Mouse (Mus musculus) midbrain, embryonic 14.5 days (tissue): ENCODE measurements around the gene 6430628N08Rik. TPM values are rescaled to one million over a fixed set of nuclear protein-coding genes. Genes with fewer than 3 reads are reported as not detected.

Source experiments
- ATAC-seq: fragments of 200-750 bp; cut with Nextera tagmentation; 2 replicates; pipeline ENCODE4 v1.8.0; 2017; ENCODE audit warnings: moderate number of reproducible peaks, moderate library complexity; ENCODE audit not compliant: low FRiP score, low TSS enrichment
- DNase-seq: peaks from one replicate; pipeline ENCODE4 v3.0.0-alpha.2; 2015
- H3K27ac ChIP-seq: fragments of 300-500 bp; sonication (generic); replicated peaks from 2 replicates; pipeline ENCODE4 v1.5.1; 2014; ENCODE audit warnings: mild to moderate bottlenecking, low read depth, low read length, moderate library complexity
- H3K27me3 ChIP-seq: fragments of 300-500 bp; sonication (generic); 2 replicates; pipeline ENCODE4 v1.6.1; 2014; ENCODE audit warnings: low read length, control low read depth, mixed read lengths; ENCODE audit not compliant: control insufficient read depth, insufficient read depth
- H3K36me3 ChIP-seq: fragments of 300-500 bp; sonication (generic); 2 replicates; pipeline ENCODE4 v1.6.1; 2014; ENCODE audit warnings: low read length, control low read depth; ENCODE audit not compliant: control insufficient read depth, insufficient read depth
- H3K4me1 ChIP-seq: fragments of 300-500 bp; sonication (generic); 2 replicates; pipeline ENCODE4 v1.6.1; 2014; ENCODE audit warnings: mild to moderate bottlenecking, antibody characterized with exemption, low read length, control low read depth; ENCODE audit not compliant: control insufficient read depth, insufficient read depth
- H3K4me2 ChIP-seq: fragments of 300-500 bp; sonication (generic); 2 replicates; pipeline ENCODE4 v1.6.1; 2014; ENCODE audit warnings: mild to moderate bottlenecking, low read length, moderate library complexity
- H3K4me3 ChIP-seq: fragments of 300-500 bp; sonication (generic); replicated peaks from 2 replicates; pipeline ENCODE4 v1.5.1; 2014; ENCODE audit warnings: low read depth, low read length
- H3K9ac ChIP-seq: fragments of 300-500 bp; sonication (generic); replicated peaks from 2 replicates; pipeline ENCODE4 v1.6.1; 2014; ENCODE audit warnings: mild to moderate bottlenecking, low read length, moderate library complexity
- H3K9me3 ChIP-seq: fragments of 300-500 bp; sonication (generic); 2 replicates; pipeline ENCODE4 v1.6.1; 2016; ENCODE audit warnings: low read length, control low read depth, mixed read lengths; ENCODE audit not compliant: control insufficient read depth
- WGBS: fragments of 180-500 bp; shearing (Covaris S2); extraction: QIAGEN DNeasy Blood & Tissue Kit; methylation state at CpG from one replicate; pipeline ENCODE4 v1.1.7; 2014; 5-methylcytosine and 5-hydroxymethylcytosine counted together
- polyA plus RNA-seq: library from polyadenylated mRNA; unstranded; fragments of >200 nt; fragmentation: Nextera tagmentation; extraction: Ambion mirVana; gene quantifications from 2 replicates; pipeline ENCODE4 v1.2.1, GENCODE M21; 2014

The 6430628N08Rik gene
- polyA plus RNA-seq, 1 experiment from 2014 or later: not detected

GRCm38 (mm10) chr4:115938276-115939160 lies 48.1 kb downstream of the 6430628N08Rik start:
- Histone ChIP-seq H3K4me1 (peaks cover 18% of the 10 kb centered on the region), H3K27me3 (peaks cover 78% of the 10 kb centered on the region), H3K9ac (peak overlapping the region; percentile 37; the same call in 1 of the 2 replicates), H3K27ac (no peak overlapping the region), H3K36me3 (no peaks in the 10 kb centered on the region), H3K9me3 (no peaks in the 10 kb centered on the region), H3K4me2 (peak overlapping the region; percentile 61), H3K4me3 (peak overlapping the region; percentile 35)
- WGBS: 2% methylated on average over 37 of the region's 37 CpGs
- ATAC-seq: no peak
- DNase-seq: peak; percentile 53

- peaks cover 76% of the 10 kb centered on the region for H3K27me3 ChIP-seq
- WGBS: under 1% methylated on average over 71 of the region's 71 CpGs
- H3K9me3 ChIP-seq: no peaks in the 10 kb centered on the region
- H3K27ac ChIP-seq: no peak within 1 kb of the TSS; the same call in 1 of the 2 replicates
- peak within 1 kb of the TSS; percentile 37 for H3K9ac ChIP-seq
- H3K4me1 ChIP-seq: peaks cover 25% of the 10 kb centered on the region
- DNase-seq (peak; percentile 79), ATAC-seq (peak; percentile 66; the same call in 1 of the 2 replicates)
- H3K4me3 ChIP-seq: peak within 1 kb of the TSS; percentile 35
- no peaks in the 10 kb centered on the region for H3K36me3 ChIP-seq
- H3K4me2 ChIP-seq: peak within 1 kb of the TSS; percentile 61
Measured at GRCm38 (mm10) chr4:115939295-115940102, 49.0 kb downstream of the 6430628N08Rik start, which contains the start of gene Dmbx1. Gene Dmbx1, minus strand, starts transcription at chr4:115939926.

- H3K27ac ChIP-seq: no peak overlapping the region
- no peaks in the 10 kb centered on the region for H3K36me3 ChIP-seq
- peaks cover 77% of the 10 kb centered on the region for H3K27me3 ChIP-seq
- H3K4me1 ChIP-seq: peaks cover 25% of the 10 kb centered on the region
- no peak overlapping the region for H3K4me2 ChIP-seq
- DNase-seq (no peak), ATAC-seq (no peak)
- no peak overlapping the region for H3K4me3 ChIP-seq
- no peaks in the 10 kb centered on the region for H3K9me3 ChIP-seq
- 16% methylated on average over 3 of the region's 3 CpGs for WGBS
- no peak overlapping the region for H3K9ac ChIP-seq
Measured at GRCm38 (mm10) chr4:115940681-115941080, 50.2 kb downstream of the 6430628N08Rik start.

GRCm38 (mm10) chr4:115941242-115941820 lies 50.9 kb downstream of the 6430628N08Rik start:
- H3K27ac ChIP-seq: no peak overlapping the region
- H3K4me2 ChIP-seq: no peak overlapping the region
- H3K36me3 ChIP-seq: no peaks in the 10 kb centered on the region
- no peaks in the 10 kb centered on the region for H3K9me3 ChIP-seq
- no peak overlapping the region for H3K9ac ChIP-seq
- peaks cover 77% of the 10 kb centered on the region for H3K27me3 ChIP-seq
- ATAC-seq: no peak
- peaks cover 19% of the 10 kb centered on the region for H3K4me1 ChIP-seq
- peak; percentile 69 for DNase-seq
- no peak overlapping the region for H3K4me3 ChIP-seq
- WGBS: 5% methylated on average over 9 of the region's 9 CpGs

GRCm38 (mm10) chr4:115943669-115944314 lies 53.3 kb downstream of the 6430628N08Rik start:
- peaks cover 72% of the 10 kb centered on the region for H3K27me3 ChIP-seq
- DNase-seq (peak; percentile 74), ATAC-seq (peak; percentile 46; the same call in 1 of the 2 replicates)
- peak overlapping the region; percentile 30 for H3K9ac ChIP-seq
- no peak overlapping the region for H3K27ac ChIP-seq
- H3K4me1 ChIP-seq: peaks cover 18% of the 10 kb centered on the region
- under 1% methylated on average over 41 of the region's 41 CpGs for WGBS
- no peaks in the 10 kb centered on the region for H3K9me3 ChIP-seq
- no peaks in the 10 kb centered on the region for H3K36me3 ChIP-seq
- peak overlapping the region; percentile 29 for H3K4me3 ChIP-seq
- H3K4me2 ChIP-seq: peak overlapping the region; percentile 60

Other genes with a start within 250 kb of the 6430628N08Rik start
- 0.54 and 0.67 TPM in 2 replicates for gene Cyp4b1, start 242.9 kb upstream of the 6430628N08Rik start, polyA plus RNA-seq
- gene Efcab14, start 152.9 kb upstream of the 6430628N08Rik start, polyA plus RNA-seq: 16.3 and 25.4 TPM in 2 replicates
- gene Tex38, start 109.6 kb upstream of the 6430628N08Rik start, polyA plus RNA-seq: 0.28 and 0.37 TPM in 2 replicates
- gene Atpaf1, start 105.9 kb upstream of the 6430628N08Rik start, polyA plus RNA-seq: 37.8 and 44.3 TPM in 2 replicates
- gene Mob3c, start 62.6 kb upstream of the 6430628N08Rik start, polyA plus RNA-seq: 2.5 and 4.1 TPM in 2 replicates
- gene Mknk1, start 51.5 kb upstream of the 6430628N08Rik start, polyA plus RNA-seq: 16.0 and 18.0 TPM in 2 replicates
- 0.15 and 0.24 TPM in 2 replicates for gene Kncn, start 6.3 kb upstream of the 6430628N08Rik start, polyA plus RNA-seq
- gene Dmbx1, start 49.3 kb downstream of the 6430628N08Rik start, polyA plus RNA-seq: 8.2 and 8.5 TPM in 2 replicates
- gene Faah, start 127.3 kb downstream of the 6430628N08Rik start, polyA plus RNA-seq: 15.5 and 17.5 TPM in 2 replicates
- gene Nsun4, start 163.2 kb downstream of the 6430628N08Rik start, polyA plus RNA-seq: 11.5 and 13.6 TPM in 2 replicates
- 405 and 483 TPM in 2 replicates for gene Uqcrh, start 184.4 kb downstream of the 6430628N08Rik start, polyA plus RNA-seq
- 72.6 and 75.2 TPM in 2 replicates for gene Lrrc41, start 184.6 kb downstream of the 6430628N08Rik start, polyA plus RNA-seq
- gene Rad54l, start 233.0 kb downstream of the 6430628N08Rik start, polyA plus RNA-seq: 5.3 and 10.5 TPM in 2 replicates
- gene Pomgnt1, start 233.2 kb downstream of the 6430628N08Rik start, polyA plus RNA-seq: 55.0 and 66.4 TPM in 2 replicates